Mouse (Mus musculus) heart, adult 9 months (tissue): ENCODE results near the gene Prr5l.
A peak's percentile ranks its signal among the peaks of the same experiment; 100 is the strongest.

Experiments used
- DNase-seq, 2 experiments: peaks; one replicate each; pipeline ENCODE4 v3.0.0; 2022; ENCODE audit warnings: low spot score in 2 of 2

The Prr5l gene

GRCm38 (mm10) chr2:101882998-101883397 lies at the start of gene Prr5l:
Prr5l (minus strand) TSS chr2:101883027.
- DNase-seq = no peak

DNA sequence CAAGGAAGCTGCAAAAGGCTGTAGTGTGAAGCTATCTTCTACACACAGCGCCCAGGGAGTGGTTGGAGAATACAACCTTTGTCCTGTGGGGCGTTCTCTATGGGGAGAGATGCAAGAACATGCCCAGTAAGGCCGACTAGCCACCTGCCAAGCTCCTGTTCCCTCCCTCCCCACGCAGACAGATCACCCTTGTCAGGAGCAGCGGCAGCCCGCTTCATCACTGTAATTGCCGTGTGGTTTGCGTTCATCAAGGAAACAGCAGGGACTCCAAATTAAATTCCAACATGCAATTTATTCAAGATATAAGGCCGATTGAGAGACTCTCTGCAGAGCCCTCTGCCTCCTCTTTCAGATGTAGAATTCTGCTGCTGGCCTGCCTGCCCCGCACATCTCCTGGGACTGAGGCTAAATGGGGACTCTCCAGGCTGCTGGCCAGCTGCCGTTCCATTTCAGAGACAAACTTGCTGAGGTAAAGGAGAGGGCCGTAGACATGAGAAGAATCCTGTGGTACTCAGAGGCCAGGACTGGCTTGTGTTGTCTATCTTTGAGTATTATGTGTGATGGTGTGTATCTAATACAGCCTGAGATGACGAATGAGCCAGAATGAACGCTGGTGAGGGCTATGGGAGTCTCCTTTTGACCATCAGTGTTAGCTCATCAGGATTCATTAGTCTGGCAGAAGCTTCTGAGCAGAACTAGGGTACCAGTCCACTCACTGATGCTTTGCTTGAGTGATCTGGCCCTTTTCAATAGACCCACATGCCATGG lies 49.5 kb upstream of the Prr5l start:
- peak in 1 of 2 experiments; percentile 4 for DNase-seq

DNA sequence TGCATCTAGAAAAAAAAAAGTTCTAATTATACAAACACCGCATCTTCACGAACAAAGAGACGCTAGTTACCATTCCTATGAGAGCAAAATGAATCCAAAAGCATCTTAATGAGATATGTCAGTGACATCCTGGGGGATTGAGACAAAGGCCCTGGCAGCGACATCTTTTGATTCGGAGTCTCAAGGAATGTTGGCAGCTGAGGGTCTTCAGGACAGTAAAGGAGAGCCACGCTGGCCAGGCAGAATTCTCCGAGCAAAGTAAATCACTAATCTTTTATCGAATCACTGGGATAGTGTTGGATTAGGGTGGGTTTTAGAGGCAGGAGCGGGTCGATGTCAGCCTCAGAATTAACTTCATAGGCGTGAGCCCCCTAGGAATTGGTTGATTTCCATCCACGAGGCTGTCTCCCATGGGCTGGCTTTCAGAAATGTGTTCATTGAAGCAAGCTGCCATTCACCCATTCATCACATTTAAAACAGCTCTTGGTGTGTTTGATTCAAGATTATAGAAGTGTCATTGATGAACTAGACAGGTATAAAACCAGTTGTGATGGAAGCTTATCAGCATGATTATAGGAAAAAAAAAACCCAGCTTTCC lies 42.9 kb upstream of the Prr5l start:
- DNase-seq = no peak

DNA sequence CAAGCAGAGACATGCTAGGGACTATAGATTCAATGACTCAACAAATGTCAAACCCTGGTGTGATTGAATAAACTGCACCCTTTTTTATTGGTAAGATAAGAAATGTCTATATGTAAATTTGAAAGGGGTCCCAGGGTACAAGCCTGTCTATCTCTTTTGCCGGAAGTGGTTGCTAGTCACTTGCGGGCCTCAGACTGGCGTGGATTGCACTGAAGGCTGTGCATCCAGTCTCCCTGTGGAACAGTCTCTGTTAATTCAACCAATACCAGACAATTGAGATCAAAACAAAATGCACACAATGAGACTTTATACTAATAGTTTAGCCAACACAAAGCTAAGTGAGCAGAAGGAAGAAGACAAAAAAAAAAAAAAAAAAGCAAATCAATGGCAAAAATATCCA lies 42.4 kb upstream of the Prr5l start:
- no peak for DNase-seq

GRCm38 (mm10) chr2:101923181-101923580 lies 40.4 kb upstream of the Prr5l start:
- DNase-seq = no peak

DNA sequence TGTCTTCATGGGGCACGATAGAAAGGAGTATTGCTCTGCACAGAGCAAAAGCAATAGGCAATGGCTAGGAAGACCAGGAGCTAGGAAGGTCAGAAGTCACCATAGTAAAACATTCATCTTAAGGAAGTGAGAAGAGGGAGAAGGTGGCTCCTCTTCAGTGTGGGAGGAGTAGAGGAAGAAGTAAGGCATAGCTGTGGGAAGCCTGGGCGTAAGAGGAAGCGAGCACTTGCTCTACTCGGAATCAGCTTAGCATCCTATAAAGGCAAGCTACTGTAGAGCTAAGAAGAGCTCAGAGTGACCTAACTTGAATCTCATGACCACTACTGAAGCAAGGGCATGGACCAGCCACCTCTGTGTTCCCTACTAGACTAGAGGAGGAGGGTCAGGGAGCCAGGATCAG lies 39.5 kb upstream of the Prr5l start:
- no peak for DNase-seq

DNA sequence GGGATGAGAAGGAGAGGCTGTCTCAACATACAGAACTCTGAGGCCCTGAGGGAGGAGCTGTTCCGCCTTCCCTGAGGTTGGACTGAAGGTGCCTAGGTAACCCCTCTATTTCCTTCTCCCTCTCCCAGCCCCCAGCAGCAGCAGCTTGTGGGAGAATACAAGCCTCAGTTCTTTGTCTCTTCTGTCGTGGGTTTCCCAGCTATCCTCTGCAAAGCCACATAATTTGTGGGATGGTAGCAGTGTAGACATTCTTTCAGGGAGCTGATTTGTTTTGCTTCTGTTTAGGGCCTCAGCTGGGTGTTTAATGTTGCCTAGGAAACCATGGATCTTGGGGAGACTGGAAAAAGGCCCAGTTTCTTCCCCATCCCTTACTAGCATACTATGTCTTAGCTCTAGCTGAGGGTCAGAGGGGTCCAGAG lies 37.3 kb upstream of the Prr5l start:
- DNase-seq = no peak

DNA sequence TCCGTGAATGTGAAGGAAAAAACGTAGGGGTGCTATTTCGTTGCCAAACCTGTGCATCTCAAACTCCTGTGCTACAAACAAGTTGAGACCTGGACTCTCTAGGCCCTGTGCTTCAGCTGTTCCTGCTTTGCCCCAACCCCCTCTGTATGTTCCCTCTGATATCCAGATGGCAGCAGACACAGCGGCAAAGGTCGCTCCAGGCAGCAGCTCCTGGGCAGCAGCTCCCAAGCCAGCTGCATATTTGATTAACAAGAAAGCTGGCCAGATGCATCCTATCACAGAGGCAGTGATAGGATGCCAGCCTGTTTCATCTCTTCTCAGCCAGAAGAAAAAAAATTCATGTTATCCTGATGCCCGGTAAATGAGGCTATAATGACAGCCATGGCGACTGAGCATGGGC lies 35.7 kb upstream of the Prr5l start:
- no peak for DNase-seq

DNA sequence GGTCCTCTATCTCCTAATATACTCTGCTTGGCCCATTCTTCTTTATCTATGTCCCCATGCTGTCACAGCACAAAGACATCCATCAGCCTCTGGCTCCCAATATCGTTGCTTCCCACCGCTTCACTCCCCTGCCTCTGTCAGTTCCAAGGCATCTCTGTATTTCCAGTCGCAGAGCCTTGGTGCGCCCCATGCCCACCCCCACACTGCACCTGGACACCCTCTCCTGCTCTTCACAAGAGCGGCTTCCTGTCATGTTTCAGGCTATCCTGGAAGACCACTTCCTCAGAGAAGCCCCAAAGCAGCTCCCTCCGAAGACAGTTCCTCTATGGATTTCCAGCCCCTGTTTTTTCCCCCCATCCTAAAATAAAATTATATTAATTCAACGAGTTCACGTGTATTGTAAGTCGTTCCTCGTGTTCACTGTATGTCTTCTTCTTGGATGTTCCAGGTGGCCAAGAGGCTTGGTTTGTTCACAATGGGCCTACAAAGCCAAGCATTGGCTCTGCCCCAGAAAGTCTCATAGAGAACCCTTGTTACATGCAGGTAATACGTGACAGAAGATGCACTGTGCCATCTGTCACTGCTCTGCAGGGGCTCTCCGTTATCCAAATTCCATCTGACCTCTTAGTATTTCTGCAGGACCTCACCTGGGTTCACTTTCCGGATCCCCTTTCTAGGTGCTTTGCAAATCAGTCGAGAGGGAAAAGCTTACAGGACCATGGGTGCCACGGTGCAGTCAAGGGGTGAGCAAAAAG lies 26.7 kb upstream of the Prr5l start:
- no peak for DNase-seq

DNA sequence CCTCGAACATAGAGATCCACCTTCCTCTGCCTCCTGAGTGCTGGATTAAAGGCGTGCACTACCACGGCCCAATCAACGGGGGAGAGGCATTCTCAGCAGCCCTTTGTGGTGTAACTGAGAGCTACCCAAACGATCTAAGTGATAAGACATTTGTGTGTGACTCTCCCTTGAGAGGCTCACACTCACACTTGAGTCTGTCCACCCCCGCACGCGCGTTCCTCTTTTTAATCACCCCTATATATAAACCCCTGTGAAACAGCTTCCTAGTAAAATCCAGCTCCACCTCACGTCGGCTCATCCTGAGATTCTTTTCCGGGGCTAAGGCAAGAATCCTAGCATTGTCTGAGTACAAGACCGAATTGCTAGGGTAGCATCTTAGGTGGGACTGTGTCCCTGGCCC lies 25.9 kb upstream of the Prr5l start:
- DNase-seq = no peak

GRCm38 (mm10) chr2:101907386-101908022 lies 24.7 kb upstream of the Prr5l start:
- DNase-seq = no peak

DNA sequence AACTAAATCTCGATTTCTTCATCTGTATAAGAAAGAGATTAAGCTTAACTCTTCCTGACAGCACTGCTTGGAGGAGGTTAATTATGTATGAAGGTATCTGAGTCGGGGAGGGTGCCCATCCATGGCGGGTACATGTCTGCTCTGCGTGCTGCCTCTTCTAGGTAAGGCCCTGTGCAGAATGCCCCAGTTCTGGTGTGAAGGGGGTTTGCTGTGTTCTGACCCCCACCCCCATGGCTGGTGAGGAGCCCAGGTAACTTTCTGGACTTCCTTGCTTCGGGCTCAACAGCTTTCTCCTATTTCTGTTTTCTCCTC lies 23.5 kb upstream of the Prr5l start:
- no peak for DNase-seq

- peak; percentile 33 to 56 for DNase-seq
Measured at GRCm38 (mm10) chr2:101905534-101906378, 22.9 kb upstream of the Prr5l start.

GRCm38 (mm10) chr2:101902196-101902595 lies 19.4 kb upstream of the Prr5l start:
- no peak for DNase-seq

DNA sequence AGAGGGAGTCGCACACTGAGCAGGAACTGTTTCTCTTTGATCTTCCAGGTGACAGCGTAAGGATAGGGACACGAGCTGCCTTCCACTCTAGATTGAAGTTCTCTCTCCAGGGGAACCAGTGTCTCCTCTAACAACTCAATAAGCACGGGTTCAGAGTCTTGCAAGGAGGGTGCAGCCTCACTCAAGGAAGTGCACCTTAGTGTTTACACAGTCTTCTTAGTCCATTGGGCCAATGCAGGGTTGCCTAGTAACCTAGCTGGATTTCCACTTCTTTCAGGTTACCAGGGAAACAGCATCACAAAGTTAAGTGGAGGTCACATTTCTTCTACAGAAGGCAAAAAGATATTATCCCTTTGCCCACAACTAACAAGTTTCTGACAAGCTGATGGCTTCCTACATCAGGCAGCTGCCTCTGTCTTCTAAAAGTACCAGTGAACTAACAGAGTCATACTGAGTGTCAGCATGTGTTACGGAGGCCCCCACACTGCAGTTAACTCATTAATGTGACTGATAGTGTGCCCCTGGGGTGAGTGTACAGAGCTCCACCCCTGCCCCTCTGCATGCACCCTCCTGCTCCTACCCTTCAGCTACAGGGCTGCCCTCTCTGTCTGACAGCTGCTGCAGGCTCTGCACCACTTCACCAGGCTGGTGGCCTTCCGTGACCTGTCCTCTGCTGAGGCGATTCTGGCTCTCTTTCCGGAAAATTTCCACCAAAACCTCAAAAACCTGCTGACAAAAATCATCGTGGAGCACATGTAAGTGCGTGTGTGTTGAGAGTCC lies 13.8 kb upstream of the Prr5l start:
- no peak for DNase-seq

- DNase-seq = no peak
Measured at GRCm38 (mm10) chr2:101894126-101894525, 11.3 kb upstream of the Prr5l start.

GRCm38 (mm10) chr2:101891143-101891542 lies 8.3 kb upstream of the Prr5l start:
- DNase-seq = no peak

- no peak for DNase-seq
Measured at GRCm38 (mm10) chr2:101888886-101889285, 6.1 kb upstream of the Prr5l start.

DNA sequence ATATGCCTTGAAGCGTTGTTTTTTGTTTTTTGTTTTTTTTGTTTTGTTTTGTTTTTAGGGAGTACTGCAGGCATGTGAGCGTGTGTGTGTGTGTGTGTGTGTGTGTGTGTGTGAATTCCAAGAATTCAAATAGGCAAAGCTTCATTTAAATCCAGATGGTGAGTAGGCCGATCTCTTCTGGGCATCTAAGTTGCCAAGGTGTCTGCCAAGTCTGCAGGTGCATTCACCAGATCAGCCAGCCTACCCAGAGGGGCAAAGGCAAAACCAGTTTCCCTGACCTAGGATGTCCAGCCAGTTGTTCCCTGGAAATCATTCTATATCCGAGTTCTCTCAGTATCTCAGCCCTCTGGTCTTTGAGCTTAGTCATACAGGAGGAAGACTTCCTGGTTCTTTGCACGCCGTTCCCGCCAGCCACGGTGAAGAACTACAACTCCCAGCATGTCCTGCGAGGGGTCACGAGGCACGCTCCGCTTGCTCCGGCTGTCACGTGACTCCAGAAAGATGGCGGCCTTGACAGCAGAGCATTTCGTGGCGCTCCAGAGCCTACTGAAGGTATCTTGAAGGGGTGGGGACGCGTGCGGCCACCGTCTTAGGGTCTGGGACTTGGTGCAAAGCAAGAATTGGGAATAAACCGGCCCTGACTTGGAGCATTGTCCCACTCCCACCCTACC lies 3.1 kb upstream of the Prr5l start, which contains the start of gene Commd9:
TSS of gene Commd9 (plus strand) at position 480 of the 671 bp plus-strand sequence.
- DNase-seq = peak; percentile 92 to 93

GRCm38 (mm10) chr2:101884286-101884685 lies 1.5 kb upstream of the Prr5l start:
- DNase-seq = no peak
